Mouse (Mus musculus): ENCODE results near the gene Hsp90b1.
"Not testable (repeated sequence)": the region's sequence is repeated elsewhere in the genome, so short reads cannot be mapped to it uniquely, and the experiment has no call there.

The Hsp90b1 gene

GRCm38 (mm10) chr10:86705318-86705921, at the start of gene Hsp90b1, which contains the start of gene Ttc41:
Gene Hsp90b1 (minus strand): TSS chr10:86705509.
Gene Ttc41 (plus strand): TSS chr10:86705811.
- DNase-seq, result peak; percentile 99 to 100

- no peak for DNase-seq
Observed at GRCm38 (mm10) chr10:86744306-86744705, 39.0 kb upstream of the Hsp90b1 start.

GRCm38 (mm10) chr10:86742918-86743317, 37.6 kb upstream of the Hsp90b1 start:
- DNase-seq, result no peak

- no peak for DNase-seq
Observed at GRCm38 (mm10) chr10:86735036-86735435, 29.7 kb upstream of the Hsp90b1 start.

GRCm38 (mm10) chr10:86731500-86731863, 26.2 kb upstream of the Hsp90b1 start:
- no peak for DNase-seq

GRCm38 (mm10) chr10:86730823-86731499, 25.7 kb upstream of the Hsp90b1 start:
- peak; percentile 71 to 90 for DNase-seq

GRCm38 (mm10) chr10:86728176-86728575, 22.9 kb upstream of the Hsp90b1 start:
- DNase-seq, result no peak

GRCm38 (mm10) chr10:86727548-86727980, 22.3 kb upstream of the Hsp90b1 start:
- peak in 1 of 2 experiments; percentile 16 for DNase-seq

- DNase-seq, result peak; percentile 76 to 77
Observed at GRCm38 (mm10) chr10:86712156-86712555, 6.8 kb upstream of the Hsp90b1 start.

- no peak for DNase-seq
Observed at GRCm38 (mm10) chr10:86707134-86707533, 1.8 kb upstream of the Hsp90b1 start.

GRCm38 (mm10) chr10:86705922-86706752, 828 bp upstream of the Hsp90b1 start:
- no peak for DNase-seq

- DNase-seq, result peak in 1 of 2 experiments; percentile 25
Observed at GRCm38 (mm10) chr10:86704589-86705191, 619 bp downstream of the Hsp90b1 start.

- no peak for DNase-seq
Observed at GRCm38 (mm10) chr10:86704141-86704540, 1.2 kb downstream of the Hsp90b1 start.

GRCm38 (mm10) chr10:86703375-86703774, 1.9 kb downstream of the Hsp90b1 start:
- no peak for DNase-seq

- no peak for DNase-seq
Observed at GRCm38 (mm10) chr10:86702312-86702920, 2.9 kb downstream of the Hsp90b1 start.

GRCm38 (mm10) chr10:86700973-86701372, 4.3 kb downstream of the Hsp90b1 start:
- DNase-seq, result no peak

- no peak for DNase-seq
Observed at GRCm38 (mm10) chr10:86700251-86700650, 5.1 kb downstream of the Hsp90b1 start.

GRCm38 (mm10) chr10:86686017-86686360, 19.3 kb downstream of the Hsp90b1 start:
- not testable (repeated sequence) for DNase-seq

GRCm38 (mm10) chr10:86685179-86686016, 19.9 kb downstream of the Hsp90b1 start:
- DNase-seq, result peak; percentile 77 to 85

- not testable (repeated sequence) for DNase-seq
Observed at GRCm38 (mm10) chr10:86684797-86685178, 20.5 kb downstream of the Hsp90b1 start.

GRCm38 (mm10) chr10:86670550-86670949, 34.8 kb downstream of the Hsp90b1 start:
- not testable (repeated sequence) for DNase-seq
